ENCODE assay signal across 7 mouse cellular contexts in the genomic region with DNA sequence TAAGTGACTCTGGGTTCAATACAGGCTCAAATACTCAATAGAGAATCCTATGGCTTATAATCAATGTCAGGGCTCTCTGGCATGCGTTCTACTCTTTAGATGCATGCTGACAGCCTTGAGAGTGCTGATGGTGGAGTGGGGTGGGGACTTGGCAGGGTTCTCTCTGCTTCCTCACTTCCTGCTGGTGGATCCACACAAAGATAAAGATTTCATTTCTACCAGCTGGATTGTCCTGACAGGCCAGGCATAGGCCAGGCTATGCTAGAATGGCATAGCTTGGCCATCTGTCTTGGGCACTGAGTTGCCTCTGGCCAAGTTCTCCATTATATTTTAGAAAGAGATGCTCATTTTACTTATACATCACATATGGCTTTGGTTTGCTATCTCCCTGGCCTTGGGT.
"Had no signal": no experiment of that assay in that cellular context is flagged by ENCODE, and none has a peak within 500 bp of the region (broad histone marks: within the 10 kb centered on the region; RNA-seq: fewer than 3 reads in every experiment).

No protein-coding gene starts in this region.

- DNase-seq: kidney, postnatal 10 days; kidney, postnatal 4 days; lung, adult 2 months; lung, postnatal 36 days; midbrain, embryonic 14.5 days; right cerebral cortex, postnatal 14 days; thymus, postnatal 36 days had no signal
